Mouse (Mus musculus) 416B (cell line): ENCODE results near the gene Hoxc9.

Experiments
- DNase-seq: peaks from one replicate; pipeline ENCODE4 v3.0.0; 2011; ENCODE audit warnings: low read depth

Gene Hoxc9

GRCm38 (mm10) chr15:102976171-102976570, at the start of gene Hoxc9:
Gene Hoxc9, plus strand, starts transcription at chr15:102976439.
- DNase-seq = peak; percentile 17

- DNase-seq = no peak
These were observed 49.1 kb upstream of the Hoxc9 start for GRCm38 (mm10) chr15:102927032-102927645.

- DNase-seq = no peak
These were observed 44.4 kb upstream of the Hoxc9 start for GRCm38 (mm10) chr15:102931706-102932358.

GRCm38 (mm10) chr15:102934438-102934837, 41.8 kb upstream of the Hoxc9 start:
- no peak for DNase-seq

GRCm38 (mm10) chr15:102934897-102935296, 41.3 kb upstream of the Hoxc9 start:
- DNase-seq = no peak

GRCm38 (mm10) chr15:102936279-102936972, 39.8 kb upstream of the Hoxc9 start, which contains the start of gene Hoxc12:
Gene Hoxc12, plus strand, starts transcription at chr15:102936757.
- no peak for DNase-seq

- no peak for DNase-seq
These were observed 39.1 kb upstream of the Hoxc9 start for GRCm38 (mm10) chr15:102937036-102937666.

GRCm38 (mm10) chr15:102939256-102940155, 36.7 kb upstream of the Hoxc9 start:
- DNase-seq = no peak

GRCm38 (mm10) chr15:102942739-102943467, 33.3 kb upstream of the Hoxc9 start:
- no peak for DNase-seq

GRCm38 (mm10) chr15:102943468-102943813, 32.8 kb upstream of the Hoxc9 start:
- no peak for DNase-seq

- DNase-seq = peak; percentile 48
These were observed 30.8 kb upstream of the Hoxc9 start for GRCm38 (mm10) chr15:102945185-102946077.

- no peak for DNase-seq
These were observed 29.0 kb upstream of the Hoxc9 start for GRCm38 (mm10) chr15:102947276-102947675.

GRCm38 (mm10) chr15:102948842-102949241, 27.4 kb upstream of the Hoxc9 start:
- DNase-seq = no peak

GRCm38 (mm10) chr15:102949696-102950095, 26.5 kb upstream of the Hoxc9 start:
- DNase-seq = no peak

- no peak for DNase-seq
These were observed 25.4 kb upstream of the Hoxc9 start for GRCm38 (mm10) chr15:102950877-102951276.

- DNase-seq = no peak
These were observed 22.7 kb upstream of the Hoxc9 start for GRCm38 (mm10) chr15:102953561-102953960.

- DNase-seq = no peak
These were observed 21.8 kb upstream of the Hoxc9 start, which contains the start of gene Hoxc11 for GRCm38 (mm10) chr15:102954192-102955006. Gene Hoxc11, plus strand, starts transcription at chr15:102954427.

GRCm38 (mm10) chr15:102955007-102955382, 21.2 kb upstream of the Hoxc9 start:
- DNase-seq = no peak
